Mouse (Mus musculus): ENCODE measurements at regions not wholly inside any gene's neighbourhood (a gene's known extent, or its start where the extent isn't known, plus 50 kb on each side); places are given as distances from the start of the nearest gene placed in this dataset.

DNA sequence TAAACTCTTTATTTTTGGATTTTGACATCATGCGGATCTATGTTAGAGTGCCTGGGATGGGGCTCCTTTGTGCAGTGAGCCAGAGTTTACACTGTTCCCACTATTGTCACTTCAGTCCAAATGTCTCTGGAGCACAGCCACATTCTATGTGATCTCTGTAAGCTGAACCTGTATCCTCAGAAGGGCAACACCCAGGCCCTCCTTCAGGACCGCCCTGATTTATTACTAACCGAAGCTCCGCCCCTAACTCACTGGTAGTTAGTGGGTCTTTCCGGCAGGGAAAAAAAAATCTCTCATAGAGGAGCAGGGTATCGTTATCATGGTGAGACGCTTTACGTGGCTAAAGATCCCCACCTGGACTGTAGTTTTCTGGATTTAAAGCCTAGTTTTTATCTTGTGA lies 263.6 kb downstream of the Mtx2 start:
- H3K9ac ChIP-seq (ENCODE audit: low read depth, low read length) = no peak overlapping the region
- H3K36me3 ChIP-seq (ENCODE audit: control insufficient read depth, insufficient read depth, low read length) = no peaks in the 10 kb centered on the region
- no peaks in the 10 kb centered on the region for H3K4me1 ChIP-seq (replicated peaks; ENCODE audit: control insufficient read depth, insufficient read depth, low read length)
- H3K4me2 ChIP-seq (replicated peaks; ENCODE audit: low read depth, low read length) = no peak overlapping the region
- H3K4me3 ChIP-seq (ENCODE audit: low read depth, low read length) = no peak overlapping the region
- no peak overlapping the region for H3K27ac ChIP-seq (ENCODE audit: low read depth, low read length)
- DNase-seq (ENCODE audit: low spot score) = peak; percentile 32
- no peak for ATAC-seq (ENCODE audit: low FRiP score)
- no peaks in the 10 kb centered on the region for H3K9me3 ChIP-seq (ENCODE audit: control insufficient read depth, low read length)
- H3K27me3 ChIP-seq (ENCODE audit: control insufficient read depth, insufficient read depth, low read length) = no peaks in the 10 kb centered on the region
- 63% methylated on average over 8 of the region's 8 CpGs for WGBS

DNA sequence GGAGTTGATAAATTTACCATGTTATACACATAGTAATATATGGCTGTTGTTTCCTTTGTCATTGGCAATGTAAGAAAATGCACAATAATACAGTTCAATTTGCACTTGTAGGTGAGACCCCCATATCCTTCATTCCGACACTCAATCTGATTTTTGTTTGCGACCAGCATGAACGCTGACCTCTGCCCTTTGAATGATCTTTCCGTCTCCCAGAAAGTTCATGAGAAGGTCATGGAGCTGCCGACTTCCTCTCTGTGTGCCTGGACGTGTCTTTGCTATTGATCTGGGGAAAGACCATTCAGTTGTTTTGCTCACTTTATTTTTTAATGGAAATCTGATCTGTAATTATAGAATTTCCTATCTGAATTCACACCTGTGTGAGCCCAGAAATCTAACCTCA lies 264.0 kb downstream of the Mtx2 start:
- Histone ChIP-seq H3K36me3 (ENCODE audit: control insufficient read depth, insufficient read depth, low read length) (no peaks in the 10 kb centered on the region), H3K4me3 (ENCODE audit: low read depth, low read length) (no peak overlapping the region), H3K9me3 (ENCODE audit: control insufficient read depth, low read length) (no peaks in the 10 kb centered on the region), H3K4me1 (replicated peaks; ENCODE audit: control insufficient read depth, insufficient read depth, low read length) (no peaks in the 10 kb centered on the region), H3K9ac (ENCODE audit: low read depth, low read length) (no peak overlapping the region), H3K27me3 (ENCODE audit: control insufficient read depth, insufficient read depth, low read length) (no peaks in the 10 kb centered on the region), H3K4me2 (replicated peaks; ENCODE audit: low read depth, low read length) (no peak overlapping the region), H3K27ac (ENCODE audit: low read depth, low read length) (no peak overlapping the region)
- 19% methylated on average over 6 of the region's 6 CpGs for WGBS
- ATAC-seq (ENCODE audit: low FRiP score) (no peak), DNase-seq (ENCODE audit: low spot score) (peak; percentile 25)

DNA sequence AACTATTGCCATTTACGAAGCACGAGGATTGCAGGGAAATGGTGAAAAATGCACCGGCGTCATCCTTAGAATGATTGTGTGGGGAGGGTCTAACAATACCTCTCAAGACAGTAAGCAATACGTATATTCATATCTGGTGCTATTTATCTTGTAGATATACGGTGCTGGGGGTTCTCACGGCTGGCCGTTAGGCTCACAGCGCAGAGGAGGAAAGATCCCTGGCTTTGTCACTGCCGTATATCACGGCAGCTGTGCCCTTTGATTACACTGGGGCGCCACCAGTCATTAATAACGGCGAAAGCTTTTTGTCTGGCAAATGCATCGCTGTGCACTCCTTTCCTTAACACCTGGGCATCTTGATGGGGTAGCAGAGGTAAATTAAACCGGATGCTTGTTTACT lies 264.8 kb downstream of the Mtx2 start:
- 74% methylated on average over 16 of the region's 16 CpGs for WGBS
- H3K27ac ChIP-seq (ENCODE audit: low read depth, low read length) = no peak overlapping the region
- no peaks in the 10 kb centered on the region for H3K4me1 ChIP-seq (replicated peaks; ENCODE audit: control insufficient read depth, insufficient read depth, low read length)
- H3K4me2 ChIP-seq (replicated peaks; ENCODE audit: low read depth, low read length) = no peak overlapping the region
- DNase-seq (ENCODE audit: low spot score) = no peak
- no peaks in the 10 kb centered on the region for H3K36me3 ChIP-seq (ENCODE audit: control insufficient read depth, insufficient read depth, low read length)
- H3K4me3 ChIP-seq (ENCODE audit: low read depth, low read length) = no peak overlapping the region
- H3K9ac ChIP-seq (ENCODE audit: low read depth, low read length) = no peak overlapping the region
- ATAC-seq (ENCODE audit: low FRiP score) = no peak
- no peaks in the 10 kb centered on the region for H3K9me3 ChIP-seq (ENCODE audit: control insufficient read depth, low read length)
- H3K27me3 ChIP-seq (ENCODE audit: control insufficient read depth, insufficient read depth, low read length) = no peaks in the 10 kb centered on the region

DNA sequence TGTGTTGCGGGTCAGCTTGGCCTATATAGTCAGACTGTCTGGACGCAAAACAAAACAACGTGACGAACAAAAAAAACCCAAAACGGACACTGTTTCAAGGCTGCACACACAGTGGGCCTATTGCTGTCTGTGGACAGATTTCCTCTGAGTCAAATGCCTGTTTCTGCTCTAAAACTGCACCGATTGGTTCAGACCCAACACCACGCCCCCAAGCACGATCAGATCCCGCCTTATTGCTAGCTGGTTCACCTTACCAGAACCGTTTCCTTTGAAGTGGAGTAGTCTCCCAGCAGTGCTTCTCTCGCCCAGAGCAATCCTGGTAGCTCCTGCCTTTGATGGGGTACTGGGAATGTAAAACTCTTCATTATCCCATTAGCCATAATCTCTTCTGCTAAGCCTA lies 275.9 kb downstream of the Mtx2 start:
- 43% methylated on average over 11 of the region's 11 CpGs for WGBS
- Histone ChIP-seq H3K27ac (ENCODE audit: low read depth, low read length) (no peak overlapping the region), H3K36me3 (ENCODE audit: control insufficient read depth, insufficient read depth, low read length) (no peaks in the 10 kb centered on the region), H3K27me3 (ENCODE audit: control insufficient read depth, insufficient read depth, low read length) (no peaks in the 10 kb centered on the region), H3K4me1 (replicated peaks; ENCODE audit: control insufficient read depth, insufficient read depth, low read length) (no peaks in the 10 kb centered on the region), H3K4me3 (ENCODE audit: low read depth, low read length) (no peak overlapping the region), H3K9ac (ENCODE audit: low read depth, low read length) (no peak overlapping the region), H3K4me2 (replicated peaks; ENCODE audit: low read depth, low read length) (no peak overlapping the region), H3K9me3 (ENCODE audit: control insufficient read depth, low read length) (no peaks in the 10 kb centered on the region)
- DNase-seq (ENCODE audit: low spot score) = no peak
- no peak for ATAC-seq (ENCODE audit: low FRiP score)

DNA sequence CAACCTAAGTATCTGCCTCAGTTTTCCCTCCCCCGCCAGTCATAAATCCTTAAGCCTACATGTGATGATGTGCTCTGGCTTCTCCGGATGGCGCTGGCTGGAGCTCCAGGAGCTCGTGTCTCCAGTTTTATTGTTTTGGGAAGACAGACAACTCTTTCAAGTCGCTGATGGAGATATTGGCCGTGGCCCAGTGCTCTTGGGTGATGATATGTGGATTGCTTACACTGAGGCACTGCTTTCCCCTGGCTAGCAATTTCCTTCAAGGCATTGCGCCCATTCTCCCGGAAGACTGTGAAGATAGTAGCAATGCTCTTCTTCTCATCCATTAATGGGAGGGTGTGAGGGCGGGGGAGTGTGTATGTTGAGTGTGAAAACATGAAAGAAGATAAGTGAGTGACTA lies 287.1 kb downstream of the Mtx2 start:
- no peaks in the 10 kb centered on the region for H3K4me1 ChIP-seq (replicated peaks; ENCODE audit: control insufficient read depth, insufficient read depth, low read length)
- no peak overlapping the region for H3K27ac ChIP-seq (ENCODE audit: low read depth, low read length)
- WGBS = 90% methylated on average over 9 of the region's 9 CpGs
- no peaks in the 10 kb centered on the region for H3K36me3 ChIP-seq (ENCODE audit: control insufficient read depth, insufficient read depth, low read length)
- no peak overlapping the region for H3K4me2 ChIP-seq (replicated peaks; ENCODE audit: low read depth, low read length)
- ATAC-seq (ENCODE audit: low FRiP score) (no peak), DNase-seq (ENCODE audit: low spot score) (no peak)
- no peak overlapping the region for H3K9ac ChIP-seq (ENCODE audit: low read depth, low read length)
- no peaks in the 10 kb centered on the region for H3K9me3 ChIP-seq (ENCODE audit: control insufficient read depth, low read length)
- H3K27me3 ChIP-seq (ENCODE audit: control insufficient read depth, insufficient read depth, low read length) = no peaks in the 10 kb centered on the region
- no peak overlapping the region for H3K4me3 ChIP-seq (ENCODE audit: low read depth, low read length)

DNA sequence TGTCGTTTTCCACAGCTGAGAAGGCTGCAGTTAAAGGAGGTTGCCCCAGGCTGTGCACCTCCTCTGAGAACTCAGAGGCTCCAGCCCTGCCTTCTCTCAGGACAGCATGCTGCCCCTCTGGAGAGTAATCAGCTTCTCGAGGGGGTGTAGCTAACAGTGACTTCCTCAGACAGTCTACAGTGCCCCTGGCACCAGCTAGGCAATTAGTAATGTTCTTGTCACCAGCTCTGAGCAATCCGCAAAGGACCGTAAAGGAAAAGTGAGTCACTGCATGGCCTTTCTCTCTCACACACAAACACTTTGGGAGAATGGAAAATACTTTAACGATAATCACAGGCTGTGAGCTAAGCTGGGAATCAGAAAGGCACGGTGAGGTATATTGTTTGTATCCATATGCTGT lies 288.8 kb downstream of the Mtx2 start:
- Histone ChIP-seq H3K4me3 (ENCODE audit: low read depth, low read length) (no peak overlapping the region), H3K4me1 (replicated peaks; ENCODE audit: control insufficient read depth, insufficient read depth, low read length) (no peaks in the 10 kb centered on the region), H3K9ac (ENCODE audit: low read depth, low read length) (no peak overlapping the region), H3K27ac (ENCODE audit: low read depth, low read length) (no peak overlapping the region), H3K9me3 (ENCODE audit: control insufficient read depth, low read length) (no peaks in the 10 kb centered on the region), H3K36me3 (ENCODE audit: control insufficient read depth, insufficient read depth, low read length) (no peaks in the 10 kb centered on the region), H3K4me2 (replicated peaks; ENCODE audit: low read depth, low read length) (no peak overlapping the region), H3K27me3 (ENCODE audit: control insufficient read depth, insufficient read depth, low read length) (no peaks in the 10 kb centered on the region)
- no peak for DNase-seq (ENCODE audit: low spot score)
- WGBS = 68% methylated on average over 6 of the region's 6 CpGs
- no peak for ATAC-seq (ENCODE audit: low FRiP score)

DNA sequence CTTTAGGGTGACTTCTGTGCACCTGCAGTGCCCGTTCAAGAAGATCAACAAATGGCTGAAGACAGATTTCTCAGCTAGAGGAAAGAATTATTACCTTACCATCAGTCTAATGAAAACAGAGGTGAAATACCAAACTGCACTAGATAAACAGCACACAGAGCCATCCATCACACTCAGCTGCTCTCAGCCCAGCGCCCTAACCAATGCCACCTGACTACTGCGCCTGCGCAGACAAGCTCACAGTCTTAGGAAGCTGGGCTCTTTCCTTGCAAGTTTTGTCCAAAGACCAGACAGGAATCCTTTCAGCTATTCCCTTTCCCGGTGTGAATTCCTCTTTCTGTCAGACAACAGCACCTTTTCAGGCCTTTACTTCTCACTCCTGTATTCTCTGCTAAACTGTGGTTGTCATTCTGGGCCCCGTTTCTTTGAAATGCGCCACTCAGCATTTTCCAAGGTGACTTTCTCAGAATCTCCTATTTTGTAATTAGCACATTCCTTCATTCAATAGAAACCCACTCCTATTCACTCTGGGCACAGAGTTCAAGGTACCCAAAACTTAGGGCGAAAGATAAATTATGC lies 292.8 kb downstream of the Mtx2 start:
- Histone ChIP-seq H3K9me3 (ENCODE audit: control insufficient read depth, low read length) (no peaks in the 10 kb centered on the region), H3K4me1 (replicated peaks; ENCODE audit: control insufficient read depth, insufficient read depth, low read length) (no peaks in the 10 kb centered on the region), H3K9ac (ENCODE audit: low read depth, low read length) (no peak overlapping the region), H3K36me3 (ENCODE audit: control insufficient read depth, insufficient read depth, low read length) (no peaks in the 10 kb centered on the region), H3K4me2 (replicated peaks; ENCODE audit: low read depth, low read length) (no peak overlapping the region), H3K27ac (ENCODE audit: low read depth, low read length) (no peak overlapping the region), H3K27me3 (ENCODE audit: control insufficient read depth, insufficient read depth, low read length) (no peaks in the 10 kb centered on the region), H3K4me3 (ENCODE audit: low read depth, low read length) (no peak overlapping the region)
- 80% methylated on average over 8 of the region's 8 CpGs for WGBS
- ATAC-seq (ENCODE audit: low FRiP score) (no peak), DNase-seq (ENCODE audit: low spot score) (no peak)

DNA sequence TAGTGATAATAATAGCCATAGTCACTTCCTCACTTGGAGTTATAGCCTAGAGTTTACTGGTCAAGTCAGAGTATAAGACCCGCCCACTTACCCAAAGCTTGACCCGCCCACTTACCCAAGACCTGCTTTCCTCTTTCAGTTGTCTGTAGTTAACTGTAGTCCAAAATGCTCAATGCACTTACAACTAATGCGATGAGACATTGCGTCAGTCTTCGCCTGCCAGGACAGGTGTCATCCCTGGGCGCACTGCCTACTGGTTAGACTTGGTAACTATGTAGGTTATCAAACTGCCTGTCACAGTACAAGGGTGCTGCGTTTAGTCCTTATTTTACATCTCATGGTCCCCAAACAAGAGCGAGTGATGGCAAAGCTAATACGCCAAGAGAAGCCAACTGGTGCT lies 294.0 kb downstream of the Mtx2 start:
- H3K4me2 ChIP-seq (replicated peaks; ENCODE audit: low read depth, low read length) = no peak overlapping the region
- H3K4me1 ChIP-seq (replicated peaks; ENCODE audit: control insufficient read depth, insufficient read depth, low read length) = no peaks in the 10 kb centered on the region
- H3K27ac ChIP-seq (ENCODE audit: low read depth, low read length) = no peak overlapping the region
- WGBS = 93% methylated on average over 9 of the region's 9 CpGs
- no peak for ATAC-seq (ENCODE audit: low FRiP score)
- H3K27me3 ChIP-seq (ENCODE audit: control insufficient read depth, insufficient read depth, low read length) = no peaks in the 10 kb centered on the region
- H3K36me3 ChIP-seq (ENCODE audit: control insufficient read depth, insufficient read depth, low read length) = no peaks in the 10 kb centered on the region
- H3K4me3 ChIP-seq (ENCODE audit: low read depth, low read length) = no peak overlapping the region
- H3K9me3 ChIP-seq (ENCODE audit: control insufficient read depth, low read length) = no peaks in the 10 kb centered on the region
- DNase-seq (ENCODE audit: low spot score) = no peak
- no peak overlapping the region for H3K9ac ChIP-seq (ENCODE audit: low read depth, low read length)

DNA sequence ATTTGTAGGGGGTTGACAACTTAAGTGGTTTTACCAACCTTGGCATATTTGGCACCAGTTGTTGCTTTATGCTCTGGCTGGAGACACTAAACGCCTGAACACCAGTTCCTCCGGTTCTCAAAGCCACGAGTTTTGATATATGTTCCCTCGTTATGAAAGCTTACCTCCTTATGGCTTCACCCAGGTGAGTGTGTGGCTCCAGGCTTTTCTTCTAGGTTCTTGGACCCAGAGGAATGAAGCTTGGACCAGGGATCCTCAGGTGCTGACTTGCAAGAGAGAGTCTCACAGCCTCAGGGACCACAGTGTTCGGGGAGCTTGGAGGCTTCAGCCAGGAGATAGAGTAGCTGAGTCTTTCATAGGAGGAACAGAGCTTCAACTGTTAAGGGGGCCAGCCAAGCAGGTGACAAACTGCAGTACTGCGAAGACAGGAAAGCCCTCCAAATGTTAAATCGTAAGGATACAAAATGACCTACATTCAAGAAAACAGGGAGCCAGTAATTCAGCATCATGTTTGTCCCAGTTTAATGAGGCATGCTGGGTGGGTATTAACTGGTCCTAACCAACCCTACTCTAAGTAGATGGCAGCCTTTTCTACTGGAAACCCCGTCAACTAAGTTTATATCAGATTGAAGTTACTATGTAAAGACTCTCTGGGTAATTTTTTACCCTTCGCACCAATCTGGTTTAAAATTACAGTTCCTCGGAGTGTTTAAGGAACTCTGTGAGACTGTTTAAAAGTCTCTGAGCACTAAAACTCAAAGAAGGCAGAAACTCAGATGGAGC lies 307.9 kb downstream of the Mtx2 start:
- H3K4me1 ChIP-seq (replicated peaks; ENCODE audit: control insufficient read depth, insufficient read depth, low read length) = no peaks in the 10 kb centered on the region; the same call in 1 of the 2 replicates
- ATAC-seq (ENCODE audit: low FRiP score) (no peak), DNase-seq (ENCODE audit: low spot score) (no peak)
- H3K9ac ChIP-seq (ENCODE audit: low read depth, low read length) = no peak overlapping the region
- no peak overlapping the region for H3K27ac ChIP-seq (ENCODE audit: low read depth, low read length)
- H3K4me3 ChIP-seq (ENCODE audit: low read depth, low read length) = no peak overlapping the region
- H3K4me2 ChIP-seq (replicated peaks; ENCODE audit: low read depth, low read length) = no peak overlapping the region
- H3K9me3 ChIP-seq (ENCODE audit: control insufficient read depth, low read length) = no peaks in the 10 kb centered on the region
- 83% methylated on average over 10 of the region's 10 CpGs for WGBS
- no peaks in the 10 kb centered on the region for H3K36me3 ChIP-seq (ENCODE audit: control insufficient read depth, insufficient read depth, low read length)
- H3K27me3 ChIP-seq (ENCODE audit: control insufficient read depth, insufficient read depth, low read length) = peaks cover 25% of the 10 kb centered on the region
